Mouse (Mus musculus) gastrocnemius, postnatal 14 days (tissue): ENCODE data around the gene Ace2. TPM values are rescaled to one million over a fixed set of nuclear protein-coding genes. Genes with fewer than 3 reads are reported as not detected.

ENCODE experiments used
- DNase-seq: peaks from one replicate; pipeline ENCODE4 v3.0.0; 2021; ENCODE audit warnings: mixed read lengths
- intact Hi-C: fragments of 180-260 bp; cut with DNase I; formaldehyde crosslinking; loops from one replicate; pipeline ENCODE4 v1.15.1; 2025; ENCODE audit warnings: low total_unique reads
- long read RNA-seq, 2 experiments: library from polyadenylated mRNA; stranded (forward); transcript quantifications; one replicate each; pipeline ENCODE4 v2.0.0; 2021
- total RNA-seq, 2 experiments: library from RNA; stranded (reverse); gene quantifications; 2 replicates each; pipeline ENCODE4 v1.2.3; 2021

The Ace2 gene
- total RNA-seq = under 1 TPM; 0.62 to 0.74 TPM
- long read RNA-seq, experiment 1, partial matches to known transcripts = 2 of 2 reads
- long read RNA-seq, experiment 1, other reads (novel, unspliced or antisense) = 0 of 2 reads
- long read RNA-seq, experiment 2 = 0 reads

GRCm38 (mm10) chrX:164139032-164139431 is at the start of gene Ace2:
Gene Ace2, plus strand, starts transcription at chrX:164139332.
- no peak for DNase-seq
- intact Hi-C loops = no loop called here

GRCm38 (mm10) chrX:164089916-164090315 is 49.2 kb upstream of the Ace2 start:
- intact Hi-C loops = no loop called here
- no peak for DNase-seq

- DNase-seq = no peak
- intact Hi-C loops = no loop called here
Measured at GRCm38 (mm10) chrX:164092300-164093169, 46.6 kb upstream of the Ace2 start.

- intact Hi-C loops = no loop called here
- DNase-seq = no peak
Measured at GRCm38 (mm10) chrX:164093435-164093834, 45.7 kb upstream of the Ace2 start.

GRCm38 (mm10) chrX:164095838-164096237 is 43.3 kb upstream of the Ace2 start:
- intact Hi-C loops = no loop called here
- no peak for DNase-seq

GRCm38 (mm10) chrX:164101483-164101882 is 37.6 kb upstream of the Ace2 start:
- DNase-seq = no peak
- intact Hi-C loops = no loop called here

GRCm38 (mm10) chrX:164102198-164102597 is 36.9 kb upstream of the Ace2 start:
- DNase-seq = no peak
- intact Hi-C loops = no loop called here

GRCm38 (mm10) chrX:164102656-164103055 is 36.5 kb upstream of the Ace2 start:
- DNase-seq = no peak
- intact Hi-C loops = no loop called here

- intact Hi-C loops = no loop called here
- DNase-seq = no peak
Measured at GRCm38 (mm10) chrX:164111146-164111545, 28.0 kb upstream of the Ace2 start.

- intact Hi-C loops = no loop called here
- DNase-seq = no peak
Measured at GRCm38 (mm10) chrX:164113744-164114143, 25.4 kb upstream of the Ace2 start.

- no peak for DNase-seq
- intact Hi-C loops = no loop called here
Measured at GRCm38 (mm10) chrX:164123942-164124341, 15.2 kb upstream of the Ace2 start.

GRCm38 (mm10) chrX:164133531-164133930 is 5.6 kb upstream of the Ace2 start:
- intact Hi-C loops = no loop called here
- DNase-seq = no peak

GRCm38 (mm10) chrX:164135304-164135818 is 3.8 kb upstream of the Ace2 start:
- DNase-seq = no peak
- intact Hi-C loops = no loop called here

- DNase-seq = no peak
- intact Hi-C loops = no loop called here
Measured at GRCm38 (mm10) chrX:164145463-164146250, 6.5 kb downstream of the Ace2 start.

- DNase-seq = no peak
Measured at GRCm38 (mm10) chrX:164152703-164153102, 13.6 kb downstream of the Ace2 start.

GRCm38 (mm10) chrX:164153606-164154005 is 14.5 kb downstream of the Ace2 start:
- intact Hi-C loops = no loop called here
- DNase-seq = no peak

More at GRCm38 (mm10) chrX:164152703-164153102, 13.6 kb downstream of the Ace2 start:
- intact Hi-C loops = no loop called here

GRCm38 (mm10) chrX:164154594-164154993 is 15.5 kb downstream of the Ace2 start:
- no peak for DNase-seq
- intact Hi-C loops = no loop called here

GRCm38 (mm10) chrX:164164681-164165080 is 25.5 kb downstream of the Ace2 start:
- intact Hi-C loops = no loop called here
- no peak for DNase-seq

GRCm38 (mm10) chrX:164171034-164171433 is 31.9 kb downstream of the Ace2 start:
- DNase-seq = no peak
- intact Hi-C loops = no loop called here

GRCm38 (mm10) chrX:164173880-164174279 is 34.7 kb downstream of the Ace2 start:
- no peak for DNase-seq
- intact Hi-C loops = no loop called here
